Mouse (Mus musculus): Measurements from ENCODE around the gene Vps37d. TPM values are rescaled to one million over a fixed set of nuclear protein-coding genes. Genes with fewer than 3 reads are reported as not detected.
"Not testable (repeated sequence)": the region's sequence is repeated elsewhere in the genome, so short reads cannot be mapped to it uniquely, and the experiment has no call there.

Vps37d gene
- polyA plus RNA-seq, 1 experiment from 2014 or later, result not detected

DNA sequence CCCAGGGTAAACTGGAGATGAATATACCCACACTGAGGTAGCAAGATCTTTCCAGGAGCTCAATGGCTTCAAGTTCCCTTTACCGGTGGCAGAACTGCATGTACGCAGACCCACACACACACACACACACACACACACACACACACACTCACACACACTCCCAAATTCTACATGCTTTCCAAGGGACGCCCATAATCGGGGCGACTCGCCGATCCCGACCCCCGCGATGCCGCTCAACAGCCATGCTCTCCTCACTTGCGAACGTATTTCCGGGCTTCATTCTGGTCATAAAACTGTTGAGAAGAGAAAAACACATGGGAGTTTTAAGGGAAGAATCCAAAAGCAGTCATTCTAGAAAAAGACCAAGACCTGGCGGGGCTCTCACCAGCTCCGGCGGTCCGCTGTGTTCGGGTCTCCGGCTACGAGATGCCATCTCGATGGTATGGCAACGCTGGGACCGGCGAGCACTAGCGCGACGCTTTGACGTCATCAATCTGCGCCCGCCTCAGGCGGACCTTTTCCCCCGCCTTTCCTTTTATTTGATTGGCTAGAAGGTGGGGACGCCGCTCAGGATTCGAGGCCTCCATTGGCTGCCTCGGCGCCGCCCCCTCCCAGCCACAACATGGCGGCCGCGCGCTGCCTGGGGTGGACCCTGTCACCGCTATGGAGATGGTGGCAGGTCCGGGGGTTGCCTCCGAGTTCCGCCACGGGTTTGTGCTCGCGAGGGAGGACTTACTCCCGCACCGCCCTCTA, 14.3 kb downstream of the Vps37d start, which contains the start of gene Dnajc30:
Gene Dnajc30 (plus strand): TSS at position 574 of the 753 bp plus-strand sequence.
- no peak within 1 kb of the TSS for H3K27ac ChIP-seq
- H3K36me3 ChIP-seq (ENCODE audit: inconsistent target), result peaks cover 17% of the 10 kb centered on the region; the same call in 1 of the 2 replicates
- H3K4me3 ChIP-seq (ENCODE audit: inconsistent target), result peak within 1 kb of the TSS; percentile 92
- H3K79me2 ChIP-seq (ENCODE audit: inconsistent target), result peaks cover 23% of the 10 kb centered on the region; the same call in 1 of the 2 replicates
- WGBS (ENCODE audit: missing documents), result under 1% methylated on average over 52 of the region's 52 CpGs

- H3K36me3 ChIP-seq (ENCODE audit: inconsistent target), result peaks cover 48% of the 10 kb centered on the region
- 96% methylated on average over 12 of the region's 12 CpGs for whole genome bisulfite sequencing (ENCODE audit: missing documents)
- H3K4me3 ChIP-seq (ENCODE audit: inconsistent target), result no peak overlapping the region
- no peaks in the 10 kb centered on the region for H3K79me2 ChIP-seq (ENCODE audit: inconsistent target)
- H3K27ac ChIP-seq, result no peak overlapping the region
Observed at GRCm38 (mm10) chr5:135053356-135053755, 24.7 kb downstream of the Vps37d start.

GRCm38 (mm10) chr5:135049268-135049667, 28.8 kb downstream of the Vps37d start:
- WGBS (ENCODE audit: missing documents), result 94% methylated on average over 5 of the region's 6 CpGs
- not testable (repeated sequence) for H3K27ac ChIP-seq; H3K79me2 ChIP-seq (ENCODE audit: inconsistent target); H3K4me3 ChIP-seq (ENCODE audit: inconsistent target)
- H3K36me3 ChIP-seq (ENCODE audit: inconsistent target), result peaks cover 17% of the 10 kb centered on the region

GRCm38 (mm10) chr5:135048539-135048938, 29.5 kb downstream of the Vps37d start:
- Histone ChIP-seq H3K27ac (no peak overlapping the region), H3K79me2 (ENCODE audit: inconsistent target) (no peaks in the 10 kb centered on the region), H3K36me3 (ENCODE audit: inconsistent target) (peaks cover 10% of the 10 kb centered on the region; the same call in 1 of the 2 replicates), H3K4me3 (ENCODE audit: inconsistent target) (no peak overlapping the region)
- WGBS (ENCODE audit: missing documents), result 93% methylated on average over 2 of the region's 5 CpGs

GRCm38 (mm10) chr5:135044575-135044974, 33.5 kb downstream of the Vps37d start:
- no peak overlapping the region for H3K4me3 ChIP-seq (ENCODE audit: inconsistent target)
- 100% methylated on average over 3 of the region's 3 CpGs for WGBS (ENCODE audit: missing documents)
- no peaks in the 10 kb centered on the region for H3K79me2 ChIP-seq (ENCODE audit: inconsistent target)
- no peaks in the 10 kb centered on the region for H3K36me3 ChIP-seq (ENCODE audit: inconsistent target)
- no peak overlapping the region for H3K27ac ChIP-seq

- no peaks in the 10 kb centered on the region for H3K79me2 ChIP-seq (ENCODE audit: inconsistent target)
- H3K36me3 ChIP-seq (ENCODE audit: inconsistent target), result no peaks in the 10 kb centered on the region
- H3K27ac ChIP-seq, result no peak overlapping the region
- H3K4me3 ChIP-seq (ENCODE audit: inconsistent target), result no peak overlapping the region
- 89% methylated on average over 17 of the region's 21 CpGs for WGBS (ENCODE audit: missing documents)
Observed at GRCm38 (mm10) chr5:135042105-135042788, 35.8 kb downstream of the Vps37d start.

- no peak overlapping the region for H3K27ac ChIP-seq
- WGBS (ENCODE audit: missing documents), result 98% methylated on average over 8 of the region's 11 CpGs
- H3K4me3 ChIP-seq (ENCODE audit: inconsistent target), result no peak overlapping the region
- no peaks in the 10 kb centered on the region for H3K79me2 ChIP-seq (ENCODE audit: inconsistent target)
- no peaks in the 10 kb centered on the region for H3K36me3 ChIP-seq (ENCODE audit: inconsistent target)
Observed at GRCm38 (mm10) chr5:135040777-135041176, 37.3 kb downstream of the Vps37d start.

- 14% methylated on average over 6 of the region's 6 CpGs for WGBS (ENCODE audit: missing documents)
- Histone ChIP-seq H3K27ac (no peak overlapping the region), H3K4me3 (ENCODE audit: inconsistent target) (no peak overlapping the region)
Observed at GRCm38 (mm10) chr5:135040059-135040458, 38.0 kb downstream of the Vps37d start.

GRCm38 (mm10) chr5:135039541-135039940, 38.5 kb downstream of the Vps37d start:
- Histone ChIP-seq H3K27ac (no peak overlapping the region), H3K4me3 (ENCODE audit: inconsistent target) (no peak overlapping the region), H3K79me2 (ENCODE audit: inconsistent target) (no peaks in the 10 kb centered on the region), H3K36me3 (ENCODE audit: inconsistent target) (no peaks in the 10 kb centered on the region)
- 56% methylated on average over 9 of the region's 9 CpGs for WGBS (ENCODE audit: missing documents)

More at GRCm38 (mm10) chr5:135040059-135040458, 38.0 kb downstream of the Vps37d start:
- Histone ChIP-seq H3K36me3 (ENCODE audit: inconsistent target) (no peaks in the 10 kb centered on the region), H3K79me2 (ENCODE audit: inconsistent target) (no peaks in the 10 kb centered on the region)

DNA sequence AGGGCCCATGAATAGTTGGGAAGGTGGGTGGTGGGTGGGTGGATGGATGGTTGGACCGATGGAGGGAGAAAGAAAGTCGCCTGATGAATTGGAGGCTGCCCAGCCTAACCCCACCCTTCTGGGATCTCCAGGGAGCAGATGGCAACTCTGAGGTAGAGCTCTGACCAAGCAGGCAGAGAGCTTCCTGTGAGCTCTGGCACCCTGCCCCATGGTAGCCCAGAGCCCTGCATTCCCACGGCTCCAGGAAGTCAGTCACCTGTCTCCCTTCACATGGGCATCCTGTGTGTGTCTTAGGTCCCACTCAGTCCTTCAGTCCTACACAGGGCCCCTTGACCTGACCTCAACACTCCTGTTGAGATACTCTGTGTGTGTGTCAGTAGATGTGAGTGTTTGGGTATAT, 40.1 kb downstream of the Vps37d start:
- Histone ChIP-seq H3K27ac (no peak overlapping the region), H3K4me3 (ENCODE audit: inconsistent target) (no peak overlapping the region), H3K36me3 (ENCODE audit: inconsistent target) (no peaks in the 10 kb centered on the region), H3K79me2 (ENCODE audit: inconsistent target) (no peaks in the 10 kb centered on the region)
- WGBS (ENCODE audit: missing documents), result 44% methylated on average over 3 of the region's 3 CpGs

DNA sequence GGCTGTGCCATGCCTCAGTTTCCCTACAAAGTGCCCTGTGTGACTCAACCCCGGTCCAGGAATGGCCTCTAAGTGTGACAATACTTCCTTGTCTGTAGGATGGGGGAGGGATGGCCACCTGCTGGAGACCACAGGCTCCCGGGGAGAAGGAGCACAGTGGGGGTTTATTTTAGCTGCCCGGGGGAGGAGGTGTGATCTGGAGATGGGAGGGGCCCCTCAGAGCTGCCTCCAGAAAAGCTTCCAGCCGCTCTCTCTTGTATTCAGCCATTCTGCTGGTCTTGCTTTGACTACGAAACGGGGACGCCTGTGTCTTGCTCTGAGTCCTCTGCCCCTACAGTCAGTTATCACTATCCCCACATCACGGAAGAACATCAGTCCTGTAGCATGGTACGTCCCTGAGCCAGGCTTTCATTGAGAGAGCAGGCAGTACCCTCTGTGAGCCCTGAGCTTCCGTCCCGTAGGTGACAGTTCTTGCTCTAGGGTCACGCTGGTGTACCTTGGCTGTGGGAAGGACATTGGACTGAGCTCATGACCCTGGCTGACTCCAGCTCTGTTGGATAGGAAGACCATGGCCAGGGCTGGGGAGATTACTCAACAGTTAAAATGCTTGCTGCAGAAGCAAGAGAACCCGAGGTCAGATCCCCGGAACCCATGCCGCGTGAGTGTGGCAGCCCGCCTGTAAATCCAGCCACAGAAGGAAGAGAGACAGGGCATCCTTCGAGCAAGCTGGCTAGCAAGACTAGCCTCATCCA, 42.3 kb downstream of the Vps37d start:
- H3K79me2 ChIP-seq (ENCODE audit: inconsistent target), result no peaks in the 10 kb centered on the region
- H3K27ac ChIP-seq, result no peak overlapping the region
- no peaks in the 10 kb centered on the region for H3K36me3 ChIP-seq (ENCODE audit: inconsistent target)
- H3K4me3 ChIP-seq (ENCODE audit: inconsistent target), result no peak overlapping the region
- WGBS (ENCODE audit: missing documents), result 80% methylated on average over 18 of the region's 18 CpGs

- no peak overlapping the region for H3K27ac ChIP-seq
- no peaks in the 10 kb centered on the region for H3K79me2 ChIP-seq (ENCODE audit: inconsistent target)
- WGBS (ENCODE audit: missing documents), result 100% methylated on average over 2 of the region's 2 CpGs
Observed at GRCm38 (mm10) chr5:135034593-135034992, 43.5 kb downstream of the Vps37d start.

DNA sequence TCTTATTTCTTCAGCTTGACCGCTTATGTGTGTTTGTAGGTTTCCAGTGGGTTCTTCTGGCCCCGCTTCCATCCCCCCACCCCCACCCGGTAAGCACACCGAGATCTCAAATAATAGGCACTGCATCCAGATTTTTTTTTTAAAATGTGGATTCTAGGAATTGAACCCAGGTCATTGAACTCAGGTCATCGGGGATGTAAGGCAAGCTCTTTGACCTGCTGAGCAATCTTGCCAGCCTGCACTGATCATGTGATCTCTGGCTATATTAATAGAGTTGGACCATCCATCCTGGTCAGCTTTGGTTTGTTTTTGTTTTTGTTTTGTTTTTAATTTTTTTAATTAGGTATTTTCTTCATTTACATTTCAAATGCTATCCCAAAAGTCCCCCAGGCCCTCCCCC, 45.5 kb downstream of the Vps37d start:
- Histone ChIP-seq H3K27ac (no peak overlapping the region), H3K79me2 (ENCODE audit: inconsistent target) (no peaks in the 10 kb centered on the region), H3K4me3 (ENCODE audit: inconsistent target) (no peak overlapping the region), H3K36me3 (ENCODE audit: inconsistent target) (no peaks in the 10 kb centered on the region)
- 91% methylated on average over 5 of the region's 5 CpGs for WGBS (ENCODE audit: missing documents)

More at GRCm38 (mm10) chr5:135034593-135034992, 43.5 kb downstream of the Vps37d start:
- Histone ChIP-seq H3K36me3 (ENCODE audit: inconsistent target) (no peaks in the 10 kb centered on the region), H3K4me3 (ENCODE audit: inconsistent target) (no peak overlapping the region)

DNA sequence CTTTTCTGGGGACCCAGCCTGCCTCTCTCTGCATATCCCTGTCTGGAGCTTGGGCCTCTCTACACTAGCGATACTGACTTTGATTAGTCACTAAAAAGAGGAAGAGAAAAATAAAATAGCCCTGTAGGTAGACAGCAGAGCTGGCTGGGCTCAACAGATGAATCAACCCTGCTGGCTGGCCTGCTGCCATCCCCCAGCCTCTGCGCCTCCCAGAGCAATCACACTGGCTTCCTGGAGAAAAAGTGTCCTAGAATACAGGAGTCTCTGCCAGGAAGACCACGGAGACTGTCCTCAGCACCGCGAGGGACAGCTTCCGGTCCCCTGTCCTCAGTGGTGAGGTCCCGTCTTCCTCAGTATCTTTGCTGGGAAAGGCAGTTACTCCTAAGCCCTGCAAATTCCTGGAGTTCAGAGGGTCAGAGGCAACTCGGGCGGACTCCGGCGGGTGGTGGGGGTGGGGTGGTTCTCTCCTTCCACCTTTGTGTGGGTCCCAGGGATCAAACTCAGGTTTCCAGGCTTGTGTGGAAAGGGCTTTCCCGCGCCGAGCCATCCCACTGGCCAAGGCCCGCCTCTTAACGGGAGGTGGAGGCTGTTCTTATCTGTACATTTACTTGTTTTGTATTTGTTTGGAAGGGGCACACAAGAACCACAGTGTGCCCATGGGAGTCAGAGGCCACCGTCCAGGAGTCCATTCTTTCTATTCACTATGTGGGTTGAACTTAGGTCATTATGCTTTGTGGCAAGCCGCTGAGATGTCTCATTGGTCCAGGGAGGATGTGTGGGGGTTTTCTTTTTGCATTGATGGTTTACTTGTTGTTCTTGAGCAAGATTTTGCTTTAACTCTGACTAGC, 48.8 kb downstream of the Vps37d start:
- no peak overlapping the region for H3K27ac ChIP-seq
- no peaks in the 10 kb centered on the region for H3K79me2 ChIP-seq (ENCODE audit: inconsistent target)
- WGBS (ENCODE audit: missing documents), result 29% methylated on average over 17 of the region's 18 CpGs
- H3K4me3 ChIP-seq (ENCODE audit: inconsistent target), result no peak overlapping the region
- no peaks in the 10 kb centered on the region for H3K36me3 ChIP-seq (ENCODE audit: inconsistent target)
